Mouse (Mus musculus) left cerebral cortex, postnatal 4 days (tissue): Measurements from ENCODE around the gene Itln1. TPM values are rescaled to one million over a fixed set of nuclear protein-coding genes. Genes with fewer than 3 reads are reported as not detected.

Experiments used
- DNase-seq: peaks from one replicate; pipeline ENCODE4 v3.0.0-alpha.2; 2022
- intact Hi-C: fragments of 180-260 bp; cut with DNase I; formaldehyde crosslinking; loops from one replicate; pipeline ENCODE4 v1.15.1; 2025
- total RNA-seq, 2 experiments: library from RNA; stranded (reverse); gene quantifications; 2 replicates each; pipeline ENCODE4 v1.2.3; 2021

The Itln1 gene
- total RNA-seq, 2 experiments from 2014 or later, result not detected

DNA sequence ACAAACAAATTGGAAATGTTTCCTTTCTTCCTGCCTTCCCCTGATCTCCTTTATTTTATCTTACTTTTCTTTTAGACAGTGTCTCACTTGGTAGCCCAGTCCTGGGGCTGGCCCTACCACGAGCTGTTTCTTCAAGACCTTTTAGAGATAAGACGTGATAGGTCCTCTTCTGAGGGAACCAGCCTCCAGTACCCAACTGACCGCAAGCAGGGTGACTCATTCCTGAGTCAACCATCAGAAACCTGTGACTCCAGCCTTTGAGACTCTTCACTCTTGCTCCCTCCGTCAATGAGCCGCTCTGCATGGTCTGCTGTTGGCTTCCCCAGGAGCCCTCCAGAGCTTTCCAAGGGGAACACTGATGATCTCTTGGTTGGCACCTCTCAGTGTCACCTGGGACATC, 64.2 kb downstream of the Itln1 start:
- intact Hi-C loops, result no loop called here

DNA sequence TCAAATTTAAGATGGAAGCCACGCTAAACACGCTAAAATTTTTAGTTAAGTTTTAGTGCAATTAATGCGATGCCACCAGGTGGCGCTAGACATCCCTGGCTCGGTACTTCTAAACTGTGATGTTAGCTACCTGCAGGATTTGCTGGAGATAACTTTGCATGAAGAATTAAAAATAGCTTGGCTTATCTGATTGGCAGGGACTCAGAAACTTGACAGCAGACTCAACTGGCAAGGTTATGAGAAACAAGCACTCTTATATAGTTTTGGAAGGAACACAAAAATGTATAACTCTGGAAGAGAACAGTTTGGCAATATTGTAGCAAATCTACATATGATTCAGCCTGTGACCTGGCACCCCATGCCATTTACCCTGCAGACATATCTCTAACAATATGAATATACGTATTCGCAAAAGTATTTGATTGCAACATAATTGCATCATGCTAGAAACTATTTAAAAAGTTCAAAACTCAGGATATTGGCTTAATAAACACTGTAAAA, 64.7 kb downstream of the Itln1 start:
- intact Hi-C loops, result no loop called here
- DNase-seq, result peak; percentile 49

More for the DNA sequence above, 64.2 kb downstream of the Itln1 start:
- DNase-seq, result no peak

DNA sequence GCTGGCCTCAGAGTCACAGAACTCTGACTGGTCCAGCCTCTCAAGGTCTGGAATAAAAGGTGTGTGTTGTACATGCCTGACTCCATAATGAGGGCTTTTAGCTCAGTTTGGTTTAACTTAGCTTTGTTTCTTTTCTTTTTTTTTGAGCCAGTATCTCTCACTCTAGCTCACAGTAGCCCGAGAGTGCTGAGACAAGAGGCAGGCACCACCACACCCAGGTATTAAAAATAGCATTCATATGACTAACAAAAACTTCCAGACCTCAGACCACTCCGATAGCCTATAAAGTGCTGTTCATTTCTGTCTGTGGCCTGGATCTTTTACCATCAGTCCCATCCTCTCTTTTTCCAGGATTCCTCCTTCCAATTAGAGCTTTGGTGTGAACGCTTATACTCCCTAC, 65.4 kb downstream of the Itln1 start:
- no peak for DNase-seq
- intact Hi-C loops, result no loop called here

Other genes with a start within 250 kb of the Itln1 start
- 10 to 100 TPM; 60.4 to 66.4 TPM for gene Usp21, start 247.3 kb downstream of the Itln1 start, total RNA-seq
- 10 to 100 TPM; 91.2 to 93.4 TPM for gene Ufc1, start 240.3 kb downstream of the Itln1 start, total RNA-seq
- gene Dedd, start 206.1 kb downstream of the Itln1 start, total RNA-seq, result 10 to 100 TPM; 38.4 to 45.9 TPM
- 10 to 100 TPM; 35.3 to 36.8 TPM for gene Nit1, start 189.6 kb downstream of the Itln1 start, total RNA-seq
- gene Pfdn2, start 189.6 kb downstream of the Itln1 start, total RNA-seq, result 100 to 1,000 TPM; 112 to 125 TPM
- 1 to 10 TPM; 4.4 to 4.8 TPM for gene Klhdc9, start 174.5 kb downstream of the Itln1 start, total RNA-seq
- 1 to 10 TPM in 1 of 2 experiments, under 1 TPM in 1; 0.88 to 1.2 TPM for gene Nectin4, start 165.2 kb downstream of the Itln1 start, total RNA-seq
- gene Arhgap30, start 146.3 kb downstream of the Itln1 start, total RNA-seq, result 1 to 10 TPM in 1 of 2 experiments, under 1 TPM in 1; 0.98 to 1.6 TPM
- 100 to 1,000 TPM; 130 to 141 TPM for gene Usf1, start 124.0 kb downstream of the Itln1 start, total RNA-seq
- 1 to 10 TPM; 2.9 to 5.8 TPM for gene Tstd1, start 116.4 kb downstream of the Itln1 start, total RNA-seq
- 1 to 10 TPM; 4.9 to 6.2 TPM for gene F11r, start 97.8 kb downstream of the Itln1 start, total RNA-seq
- 10 to 100 TPM; 10.5 to 10.9 TPM for gene Alyref2, start 31.8 kb downstream of the Itln1 start, total RNA-seq
- under 1 TPM; 0.08 to 0.22 TPM for gene Cd244a, start 23.9 kb upstream of the Itln1 start, total RNA-seq
- under 1 TPM in 1 of 2 experiments, not detected in 1; 0.22 TPM for gene Ly9, start 72.1 kb upstream of the Itln1 start, total RNA-seq
- not detected for gene Slamf7, start 117.7 kb upstream of the Itln1 start, total RNA-seq
- gene Cd48, start 146.7 kb upstream of the Itln1 start, total RNA-seq, result under 1 TPM in 1 of 2 experiments, not detected in 1; 0.32 TPM
- under 1 TPM in 1 of 2 experiments, not detected in 1; 0.22 TPM for gene Slamf1, start 231.8 kb upstream of the Itln1 start, total RNA-seq